Mouse (Mus musculus) embryonic facial prominence, embryonic 10.5 days (tissue): ENCODE measurements around the gene Celsr2. TPM values are rescaled to one million over a fixed set of nuclear protein-coding genes. Genes with fewer than 3 reads are reported as not detected.
A peak's percentile ranks its signal among the peaks of the same experiment; 100 is the strongest.

ENCODE experiments used
- DNase-seq: peaks from one replicate; pipeline ENCODE4 v3.0.0-alpha.2; 2017; ENCODE audit warnings: low spot score
- H3K27ac ChIP-seq: fragments of 300-500 bp; sonication (generic); replicated peaks from 2 replicates; pipeline ENCODE4 v1.5.1; 2016; ENCODE audit warnings: mild to moderate bottlenecking
- H3K27me3 ChIP-seq: fragments of 300-500 bp; sonication (generic); replicated peaks from 2 replicates; pipeline ENCODE4 v1.6.1; 2016; ENCODE audit warnings: low read depth, mild to moderate bottlenecking; ENCODE audit not compliant: poor library complexity, severe bottlenecking
- H3K36me3 ChIP-seq: fragments of 300-500 bp; sonication (generic); replicated peaks from 2 replicates; pipeline ENCODE4 v1.6.1; 2016; ENCODE audit warnings: mild to moderate bottlenecking, moderate library complexity
- H3K4me1 ChIP-seq: fragments of 300-500 bp; sonication (generic); 2 replicates; pipeline ENCODE4 v1.6.1; 2016
- H3K4me3 ChIP-seq: fragments of 300-500 bp; sonication (generic); 2 replicates; pipeline ENCODE4 v1.5.1; 2016; ENCODE audit warnings: mild to moderate bottlenecking, moderate library complexity
- H3K9me3 ChIP-seq: fragments of 300-500 bp; sonication (generic); 2 replicates; pipeline ENCODE4 v1.6.1; 2016; ENCODE audit warnings: mild to moderate bottlenecking
- WGBS: fragments of 180-500 bp; shearing (Covaris S2); methylation state at CpG from one replicate; pipeline ENCODE4 v1.1.7; 2016; 5-methylcytosine and 5-hydroxymethylcytosine counted together
- polyA plus RNA-seq: library from polyadenylated mRNA; unstranded; fragments of >200 nt; fragmentation: Nextera tagmentation; extraction: Ambion mirVana; gene quantifications from 2 replicates; pipeline ENCODE4 v1.2.1, GENCODE M21; 2016

The Celsr2 gene
- polyA plus RNA-seq, 1 experiment from 2014 or later, result 10.2 TPM

- 0 out of 2 replicates have a peak, but pooled peaks cover 2% of the 10 kb centered on the region for H3K36me3 ChIP-seq
- WGBS, result 87% methylated on average over 3 of the region's 3 CpGs
- no peak for DNase-seq
- H3K9me3 ChIP-seq, result no peaks in the 10 kb centered on the region
- H3K27me3 ChIP-seq, result no peaks in the 10 kb centered on the region
- no peak overlapping the region for H3K27ac ChIP-seq
- H3K4me1 ChIP-seq, result peaks cover 39% of the 10 kb centered on the region
- no peak overlapping the region for H3K4me3 ChIP-seq
Measured at GRCm38 (mm10) chr3:108363626-108364025, 51.7 kb downstream of the Celsr2 start.

- whole genome bisulfite sequencing, result 15% methylated on average over 7 of the region's 7 CpGs
- Histone ChIP-seq H3K4me3 (peak overlapping the region; percentile 18; the same call in 1 of the 2 replicates), H3K27ac (peak overlapping the region; percentile 83), H3K9me3 (no peaks in the 10 kb centered on the region), H3K27me3 (no peaks in the 10 kb centered on the region), H3K4me1 (peaks cover 34% of the 10 kb centered on the region), H3K36me3 (peaks cover 25% of the 10 kb centered on the region)
- peak; percentile 72 for DNase-seq
Measured at GRCm38 (mm10) chr3:108360894-108361293, 54.5 kb downstream of the Celsr2 start.

GRCm38 (mm10) chr3:108358445-108358844 is 56.9 kb downstream of the Celsr2 start:
- H3K27ac ChIP-seq, result no peak overlapping the region
- WGBS, result 86% methylated on average over 6 of the region's 6 CpGs
- peaks cover 24% of the 10 kb centered on the region for H3K4me1 ChIP-seq
- no peak for DNase-seq
- H3K9me3 ChIP-seq, result no peaks in the 10 kb centered on the region
- no peaks in the 10 kb centered on the region for H3K27me3 ChIP-seq
- H3K4me3 ChIP-seq, result no peak overlapping the region
- peaks cover 49% of the 10 kb centered on the region for H3K36me3 ChIP-seq

- H3K4me3 ChIP-seq, result no peak overlapping the region
- H3K27ac ChIP-seq, result no peak overlapping the region
- no peaks in the 10 kb centered on the region for H3K27me3 ChIP-seq
- no peak for DNase-seq
- no peaks in the 10 kb centered on the region for H3K9me3 ChIP-seq
- H3K36me3 ChIP-seq, result peaks cover 59% of the 10 kb centered on the region
- peaks cover 23% of the 10 kb centered on the region for H3K4me1 ChIP-seq
- 91% methylated on average over 10 of the region's 10 CpGs for WGBS
Measured at GRCm38 (mm10) chr3:108357051-108357450, 58.3 kb downstream of the Celsr2 start.

- H3K36me3 ChIP-seq, result peaks cover 77% of the 10 kb centered on the region
- H3K27ac ChIP-seq, result no peak overlapping the region
- H3K4me3 ChIP-seq, result no peak overlapping the region
- H3K4me1 ChIP-seq, result peaks cover 4% of the 10 kb centered on the region
- no peaks in the 10 kb centered on the region for H3K27me3 ChIP-seq
- H3K9me3 ChIP-seq, result no peaks in the 10 kb centered on the region
- WGBS, result 86% methylated on average over 3 of the region's 3 CpGs
- no peak for DNase-seq
Measured at GRCm38 (mm10) chr3:108355245-108355644, 60.1 kb downstream of the Celsr2 start.

GRCm38 (mm10) chr3:108348376-108348775 is 67.0 kb downstream of the Celsr2 start:
- Histone ChIP-seq H3K27ac (no peak overlapping the region), H3K27me3 (no peaks in the 10 kb centered on the region), H3K9me3 (no peaks in the 10 kb centered on the region), H3K4me3 (no peak overlapping the region), H3K36me3 (peaks cover 90% of the 10 kb centered on the region), H3K4me1 (no peaks in the 10 kb centered on the region)
- 90% methylated on average over 9 of the region's 9 CpGs for WGBS
- DNase-seq, result no peak

GRCm38 (mm10) chr3:108345855-108346254 is 69.5 kb downstream of the Celsr2 start:
- Histone ChIP-seq H3K4me1 (no peaks in the 10 kb centered on the region), H3K9me3 (no peaks in the 10 kb centered on the region), H3K27ac (no peak overlapping the region), H3K4me3 (no peak overlapping the region), H3K27me3 (no peaks in the 10 kb centered on the region), H3K36me3 (peaks cover 92% of the 10 kb centered on the region)
- 87% methylated on average over 7 of the region's 7 CpGs for WGBS
- DNase-seq, result no peak

GRCm38 (mm10) chr3:108342185-108342584 is 73.2 kb downstream of the Celsr2 start:
- DNase-seq, result no peak
- Histone ChIP-seq H3K9me3 (no peaks in the 10 kb centered on the region), H3K27me3 (no peaks in the 10 kb centered on the region), H3K4me3 (no peak overlapping the region), H3K4me1 (no peaks in the 10 kb centered on the region), H3K27ac (no peak overlapping the region), H3K36me3 (peaks cover 90% of the 10 kb centered on the region)
- 82% methylated on average over 7 of the region's 7 CpGs for WGBS

GRCm38 (mm10) chr3:108341040-108341439 is 74.3 kb downstream of the Celsr2 start:
- 86% methylated on average over 2 of the region's 2 CpGs for WGBS
- DNase-seq, result no peak
- H3K27ac ChIP-seq, result no peak overlapping the region
- H3K36me3 ChIP-seq, result peaks cover 89% of the 10 kb centered on the region
- H3K4me3 ChIP-seq, result no peak overlapping the region
- H3K27me3 ChIP-seq, result no peaks in the 10 kb centered on the region
- H3K4me1 ChIP-seq, result no peaks in the 10 kb centered on the region
- no peaks in the 10 kb centered on the region for H3K9me3 ChIP-seq

Other genes with a start within 250 kb of the Celsr2 start
- gene Amigo1, start 229.2 kb downstream of the Celsr2 start, polyA plus RNA-seq, result 4.0 and 4.3 TPM in 2 replicates
- gene Cyb561d1, start 214.3 kb downstream of the Celsr2 start, polyA plus RNA-seq, result 3.1 and 3.4 TPM in 2 replicates
- gene Atxn7l2, start 204.6 kb downstream of the Celsr2 start, polyA plus RNA-seq, result 23.9 and 25.8 TPM in 2 replicates
- gene Sypl2, start 188.9 kb downstream of the Celsr2 start, polyA plus RNA-seq, result 0.55 and 0.95 TPM in 2 replicates
- gene Psma5, start 158.6 kb downstream of the Celsr2 start, polyA plus RNA-seq, result 361 and 368 TPM in 2 replicates
- 12.9 and 15.5 TPM in 2 replicates for gene Sort1, start 131.5 kb downstream of the Celsr2 start, polyA plus RNA-seq
- gene Mybphl, start 50.6 kb downstream of the Celsr2 start, polyA plus RNA-seq, result 0.22 TPM in 1 of 2 replicates, not detected in the other
- gene Psrc1, start 31.7 kb downstream of the Celsr2 start, polyA plus RNA-seq, result 97.9 and 100.0 TPM in 2 replicates
- 132 and 139 TPM in 2 replicates for gene Sars, start 29.7 kb upstream of the Celsr2 start, polyA plus RNA-seq
- gene 1700013F07Rik, start 118.6 kb upstream of the Celsr2 start, polyA plus RNA-seq, result 0.38 TPM in 1 of 2 replicates, not detected in the other
- 0.40 and 0.64 TPM in 2 replicates for gene 5330417C22Rik, start 121.0 kb upstream of the Celsr2 start, polyA plus RNA-seq
- gene Tmem167b, start 146.9 kb upstream of the Celsr2 start, polyA plus RNA-seq, result 31.0 and 33.0 TPM in 2 replicates
- 50.8 and 52.7 TPM in 2 replicates for gene Taf13, start 156.1 kb upstream of the Celsr2 start, polyA plus RNA-seq
- 11.3 and 14.0 TPM in 2 replicates for gene Wdr47, start 175.7 kb upstream of the Celsr2 start, polyA plus RNA-seq
- gene Clcc1, start 238.4 kb upstream of the Celsr2 start, polyA plus RNA-seq, result 66.6 and 68.2 TPM in 2 replicates